Mouse (Mus musculus): Measurements from ENCODE around the gene Cerk.

- no peak for TF ChIP-seq RAD21 (IDR thresholded peaks at IDR 0.05; ENCODE audit: low read depth, low read length)
- no peak for TF ChIP-seq POLR2AphosphoS2 (IDR thresholded peaks at IDR 0.05; ENCODE audit: low read depth, low read length)
- no peak for TF ChIP-seq RCOR1 (conservative IDR thresholded peaks at IDR 0.05; ENCODE audit: low read depth, low read length)
- no peak for TF ChIP-seq POLR2A (IDR thresholded peaks at IDR 0.05; ENCODE audit: low read depth, low read length)
- no peak for TF ChIP-seq CTCF (conservative IDR thresholded peaks at IDR 0.05 in 1 of 2, IDR thresholded peaks at IDR 0.05 in 1 of 2; ENCODE audit: low read depth in 2 of 2, low read length in 2 of 2)
- TF ChIP-seq MAZ (IDR thresholded peaks at IDR 0.05; ENCODE audit: low read depth, low read length), result no peak
- no peak for TF ChIP-seq EP300 (IDR thresholded peaks at IDR 0.05; ENCODE audit: low read length)
Measured at GRCm38 (mm10) chr15:86203292-86203793, 17.4 kb upstream of the Cerk start.

All from CH12.LX (cell line).